Mouse (Mus musculus): ENCODE measurements at regions not wholly inside any gene's neighbourhood (a gene's known extent, or its start where the extent isn't known, plus 50 kb on each side); places are given as distances from the start of the nearest gene placed in this dataset. TPM values are rescaled to one million over a fixed set of nuclear protein-coding genes. Genes with fewer than 3 reads are reported as not detected.
"Not testable (repeated sequence)": the region's sequence is repeated elsewhere in the genome, so short reads cannot be mapped to it uniquely, and the experiment has no call there.

DNA sequence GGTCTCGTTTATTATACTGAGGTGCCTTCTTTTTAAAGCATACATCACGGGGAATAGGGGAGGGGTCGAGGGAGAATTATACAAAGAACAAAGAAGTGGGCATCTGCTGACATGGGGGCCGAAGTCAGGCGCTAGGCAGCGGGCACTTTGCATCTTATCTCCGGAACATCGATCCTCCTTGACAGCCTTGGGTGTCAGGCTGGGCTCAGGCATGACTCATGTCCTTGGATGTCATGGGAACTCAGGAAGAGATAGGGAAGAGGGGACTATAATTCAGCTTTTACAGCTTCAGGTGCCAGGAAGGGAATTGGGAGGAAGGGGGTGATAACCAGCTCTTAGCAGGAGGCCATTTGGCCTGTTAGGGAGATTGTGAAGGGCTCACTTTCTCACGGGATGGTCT, 88.3 kb upstream of the Pou1f1 start:
- H3K27ac ChIP-seq; H3K4me3 ChIP-seq; H3K36me3 ChIP-seq (replicated peaks); H3K4me1 ChIP-seq; ATAC-seq (replicated peaks); H3K9ac ChIP-seq; H3K4me2 ChIP-seq; H3K27me3 ChIP-seq (replicated peaks); H3K9me3 ChIP-seq: not testable (repeated sequence)
- 91% methylated on average over 9 of the region's 9 CpGs for WGBS

- no peak overlapping the region for H3K4me2 ChIP-seq
- no peak overlapping the region for H3K9ac ChIP-seq
- no peaks in the 10 kb centered on the region for H3K9me3 ChIP-seq
- 45% methylated on average over 2 of the region's 2 CpGs for WGBS
- ATAC-seq (replicated peaks) = 0 out of 2 replicates have a peak, but pooled peaks have one; percentile 58
- no peak overlapping the region for H3K4me3 ChIP-seq
- no peaks in the 10 kb centered on the region for H3K4me1 ChIP-seq
- no peak overlapping the region for H3K27ac ChIP-seq
- no peaks in the 10 kb centered on the region for H3K27me3 ChIP-seq (replicated peaks)
- no peaks in the 10 kb centered on the region for H3K36me3 ChIP-seq (replicated peaks)
These were observed 84.2 kb upstream of the Pou1f1 start for GRCm38 (mm10) chr16:65436076-65436475.

- Histone ChIP-seq H3K27ac (no peak overlapping the region), H3K4me2 (no peak overlapping the region), H3K36me3 (replicated peaks) (no peaks in the 10 kb centered on the region), H3K9me3 (no peaks in the 10 kb centered on the region), H3K27me3 (replicated peaks) (no peaks in the 10 kb centered on the region), H3K4me1 (no peaks in the 10 kb centered on the region), H3K9ac (no peak overlapping the region), H3K4me3 (no peak overlapping the region)
- ATAC-seq (replicated peaks) = no peak
- 74% methylated on average over 4 of the region's 4 CpGs for WGBS
These were observed 78.4 kb upstream of the Pou1f1 start for GRCm38 (mm10) chr16:65441954-65442353.

- 82% methylated on average over 3 of the region's 3 CpGs for WGBS
- no peak overlapping the region for H3K27ac ChIP-seq
These were observed 71.5 kb upstream of the Pou1f1 start for GRCm38 (mm10) chr16:65448810-65449209.

DNA sequence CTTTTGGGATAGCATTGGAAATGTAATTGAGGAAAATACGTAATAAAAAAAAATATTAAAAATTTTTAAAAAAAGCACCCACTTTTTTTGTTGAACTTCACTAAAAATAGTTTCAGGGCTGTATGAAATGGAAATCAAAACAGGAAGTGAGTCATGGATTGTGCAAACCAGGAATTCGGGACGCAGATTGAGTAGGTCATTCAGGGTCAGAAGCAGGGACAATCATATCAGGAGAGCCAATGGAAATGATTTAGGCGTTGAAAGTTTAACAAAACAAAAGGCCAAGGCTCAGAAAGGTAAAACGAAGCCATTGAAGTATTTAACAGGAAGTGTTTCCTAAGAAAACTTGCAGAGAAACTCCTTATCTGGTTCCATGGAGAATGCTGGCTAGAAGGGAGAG, 69.6 kb upstream of the Pou1f1 start:
- no peak overlapping the region for H3K27ac ChIP-seq
- no peak for ATAC-seq (replicated peaks)
- no peak overlapping the region for H3K4me2 ChIP-seq
- no peaks in the 10 kb centered on the region for H3K36me3 ChIP-seq (replicated peaks)
- 81% methylated on average over 5 of the region's 5 CpGs for WGBS
- H3K4me1 ChIP-seq = no peaks in the 10 kb centered on the region
- H3K27me3 ChIP-seq (replicated peaks) = no peaks in the 10 kb centered on the region
- H3K9ac ChIP-seq = no peak overlapping the region
- no peaks in the 10 kb centered on the region for H3K9me3 ChIP-seq
- H3K4me3 ChIP-seq = no peak overlapping the region

More at GRCm38 (mm10) chr16:65448810-65449209, 71.5 kb upstream of the Pou1f1 start:
- no peaks in the 10 kb centered on the region for H3K4me1 ChIP-seq
- H3K27me3 ChIP-seq (replicated peaks) = no peaks in the 10 kb centered on the region
- no peak for ATAC-seq (replicated peaks)
- H3K4me3 ChIP-seq = no peak overlapping the region
- no peaks in the 10 kb centered on the region for H3K9me3 ChIP-seq
- no peaks in the 10 kb centered on the region for H3K36me3 ChIP-seq (replicated peaks)
- no peak overlapping the region for H3K4me2 ChIP-seq
- no peak overlapping the region for H3K9ac ChIP-seq

GRCm38 (mm10) chr16:65451885-65452284, 68.4 kb upstream of the Pou1f1 start:
- Histone ChIP-seq H3K27ac (no peak overlapping the region), H3K4me1 (no peaks in the 10 kb centered on the region), H3K9me3 (no peaks in the 10 kb centered on the region), H3K4me2 (no peak overlapping the region), H3K27me3 (replicated peaks) (no peaks in the 10 kb centered on the region), H3K36me3 (replicated peaks) (no peaks in the 10 kb centered on the region), H3K4me3 (no peak overlapping the region), H3K9ac (no peak overlapping the region)
- WGBS = 90% methylated on average over 3 of the region's 3 CpGs
- no peak for ATAC-seq (replicated peaks)

DNA sequence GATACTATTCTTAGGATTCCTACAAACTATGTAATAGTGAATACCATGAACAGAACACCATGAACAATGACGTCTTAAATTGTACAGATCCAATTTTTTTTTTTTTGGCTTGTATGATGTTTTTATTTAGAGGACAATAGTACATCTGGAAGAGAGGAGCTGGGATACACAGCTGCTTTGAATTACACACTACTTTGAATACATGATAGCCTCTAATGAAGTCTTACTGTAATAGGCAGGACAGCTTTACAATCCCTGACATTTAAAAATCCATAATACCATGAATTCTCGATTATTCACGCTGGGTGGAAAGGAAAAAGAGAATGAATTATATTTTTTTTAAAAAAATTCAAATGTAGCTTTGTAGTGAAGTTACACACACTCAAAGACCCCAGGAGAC, 63.4 kb upstream of the Pou1f1 start:
- H3K36me3 ChIP-seq (replicated peaks); H3K4me1 ChIP-seq; H3K27ac ChIP-seq; H3K9ac ChIP-seq; ATAC-seq (replicated peaks); H3K4me2 ChIP-seq; H3K9me3 ChIP-seq; H3K27me3 ChIP-seq (replicated peaks); H3K4me3 ChIP-seq: not testable (repeated sequence)
- WGBS = 45% methylated on average over 1 of the region's 3 CpGs

GRCm38 (mm10) chr16:65458234-65458633, 62.1 kb upstream of the Pou1f1 start:
- no peaks in the 10 kb centered on the region for H3K36me3 ChIP-seq (replicated peaks)
- 93% methylated on average over 3 of the region's 3 CpGs for WGBS
- no peaks in the 10 kb centered on the region for H3K4me1 ChIP-seq
- no peaks in the 10 kb centered on the region for H3K9me3 ChIP-seq
- no peak overlapping the region for H3K4me3 ChIP-seq
- no peak overlapping the region for H3K4me2 ChIP-seq
- no peaks in the 10 kb centered on the region for H3K27me3 ChIP-seq (replicated peaks)
- ATAC-seq (replicated peaks) = no peak
- H3K9ac ChIP-seq = no peak overlapping the region
- no peak overlapping the region for H3K27ac ChIP-seq

- Histone ChIP-seq H3K36me3 (replicated peaks) (no peaks in the 10 kb centered on the region), H3K4me1 (no peaks in the 10 kb centered on the region), H3K4me2 (no peak overlapping the region), H3K27ac (no peak overlapping the region), H3K4me3 (no peak overlapping the region), H3K9me3 (no peaks in the 10 kb centered on the region), H3K27me3 (replicated peaks) (no peaks in the 10 kb centered on the region), H3K9ac (no peak overlapping the region)
- no peak for ATAC-seq (replicated peaks)
- WGBS = 89% methylated on average over 4 of the region's 4 CpGs
These were observed 50.6 kb upstream of the Pou1f1 start for GRCm38 (mm10) chr16:65469681-65470080.

Small RNA genes in the stretch of these regions (microRNA-seq; reads per million reads assigned to microRNA genes)
- not detected for gene Gm23659
